Mouse (Mus musculus) midbrain, embryonic 12.5 days (tissue): Measurements from ENCODE around the gene Nsdhl. TPM values are rescaled to one million over a fixed set of nuclear protein-coding genes. Genes with fewer than 3 reads are reported as not detected.

Source experiments
- ATAC-seq: fragments of 200-750 bp; cut with Nextera tagmentation; 2 replicates; pipeline ENCODE4 v1.8.0; 2017; ENCODE audit warnings: low read depth, moderate TSS enrichment, moderate library complexity; ENCODE audit not compliant: low FRiP score
- H3K27ac ChIP-seq: fragments of 300-500 bp; sonication (generic); replicated peaks from 2 replicates; pipeline ENCODE4 v1.5.1; 2016; ENCODE audit warnings: mild to moderate bottlenecking
- H3K27me3 ChIP-seq: fragments of 300-500 bp; sonication (generic); 2 replicates; pipeline ENCODE4 v1.6.1; 2016; ENCODE audit warnings: mild to moderate bottlenecking
- H3K36me3 ChIP-seq: fragments of 300-500 bp; sonication (generic); 2 replicates; pipeline ENCODE4 v1.6.1; 2016
- H3K4me1 ChIP-seq: fragments of 300-500 bp; sonication (generic); 2 replicates; pipeline ENCODE4 v1.6.1; 2016
- H3K4me2 ChIP-seq: fragments of 300-500 bp; sonication (generic); replicated peaks from 2 replicates; pipeline ENCODE4 v1.6.1; 2016; ENCODE audit warnings: mild to moderate bottlenecking, moderate library complexity
- H3K4me3 ChIP-seq: fragments of 300-500 bp; sonication (generic); 2 replicates; pipeline ENCODE4 v1.5.1; 2016; ENCODE audit warnings: mild to moderate bottlenecking
- H3K9ac ChIP-seq: fragments of 300-500 bp; sonication (generic); replicated peaks from 2 replicates; pipeline ENCODE4 v1.6.1; 2016; ENCODE audit warnings: mild to moderate bottlenecking, moderate library complexity
- H3K9me3 ChIP-seq: fragments of 300-500 bp; sonication (generic); 2 replicates; pipeline ENCODE4 v1.6.1; 2016; ENCODE audit warnings: mild to moderate bottlenecking
- WGBS: fragments of 180-500 bp; shearing (Covaris S2); methylation state at CpG from one replicate; pipeline ENCODE4 v1.1.7; 2016; 5-methylcytosine and 5-hydroxymethylcytosine counted together
- polyA plus RNA-seq: library from polyadenylated mRNA; unstranded; fragments of >200 nt; fragmentation: Nextera tagmentation; extraction: Ambion mirVana; gene quantifications from 2 replicates; pipeline ENCODE4 v1.2.1, GENCODE M21; 2016

The Nsdhl gene
- polyA plus RNA-seq, 1 experiment from 2014 or later, result 38.5 TPM

GRCm38 (mm10) chrX:72961511-72961910, 43.2 kb downstream of the Nsdhl start:
- WGBS, result 68% methylated on average over 3 of the region's 3 CpGs
- no peak overlapping the region for H3K9ac ChIP-seq
- no peaks in the 10 kb centered on the region for H3K27me3 ChIP-seq
- no peak for ATAC-seq
- H3K27ac ChIP-seq, result no peak overlapping the region
- no peak overlapping the region for H3K4me3 ChIP-seq
- H3K4me2 ChIP-seq, result no peak overlapping the region
- no peaks in the 10 kb centered on the region for H3K4me1 ChIP-seq
- H3K9me3 ChIP-seq, result no peaks in the 10 kb centered on the region
- H3K36me3 ChIP-seq, result peaks cover 18% of the 10 kb centered on the region

- Histone ChIP-seq H3K27me3 (no peaks in the 10 kb centered on the region), H3K4me2 (no peak overlapping the region), H3K9me3 (no peaks in the 10 kb centered on the region), H3K4me3 (no peak overlapping the region), H3K9ac (no peak overlapping the region), H3K27ac (no peak overlapping the region), H3K36me3 (peaks cover 11% of the 10 kb centered on the region), H3K4me1 (no peaks in the 10 kb centered on the region)
- no peak for ATAC-seq
- 79% methylated on average over 3 of the region's 3 CpGs for WGBS
These were observed 44.4 kb downstream of the Nsdhl start for GRCm38 (mm10) chrX:72962743-72963142.

DNA sequence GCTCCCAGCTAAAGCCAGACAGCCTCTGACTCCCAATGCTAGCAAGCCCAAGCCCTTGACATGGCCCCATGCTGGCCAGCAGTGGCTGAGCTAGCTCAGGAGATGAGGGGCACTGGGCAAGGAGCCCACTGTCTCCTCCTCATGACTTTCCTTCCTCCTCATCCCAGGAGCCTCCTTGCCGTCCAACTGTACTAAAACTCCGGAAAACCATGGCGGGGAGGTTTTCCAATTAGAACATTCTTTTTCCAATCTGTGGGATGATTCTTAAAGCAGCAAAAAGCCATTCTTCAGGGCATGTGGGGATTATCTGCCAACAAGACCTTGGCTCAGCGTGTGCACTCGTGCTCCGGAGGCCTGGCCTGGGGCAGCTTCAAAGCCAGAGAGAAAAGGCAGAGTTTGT, 64.5 kb downstream of the Nsdhl start:
- WGBS, result 48% methylated on average over 6 of the region's 6 CpGs
- H3K27me3 ChIP-seq, result peaks cover 21% of the 10 kb centered on the region
- H3K9ac ChIP-seq, result no peak overlapping the region
- H3K9me3 ChIP-seq, result no peaks in the 10 kb centered on the region
- H3K4me1 ChIP-seq, result no peaks in the 10 kb centered on the region
- H3K36me3 ChIP-seq, result no peaks in the 10 kb centered on the region
- H3K27ac ChIP-seq, result no peak overlapping the region
- no peak overlapping the region for H3K4me2 ChIP-seq
- no peak for ATAC-seq
- H3K4me3 ChIP-seq, result no peak overlapping the region

DNA sequence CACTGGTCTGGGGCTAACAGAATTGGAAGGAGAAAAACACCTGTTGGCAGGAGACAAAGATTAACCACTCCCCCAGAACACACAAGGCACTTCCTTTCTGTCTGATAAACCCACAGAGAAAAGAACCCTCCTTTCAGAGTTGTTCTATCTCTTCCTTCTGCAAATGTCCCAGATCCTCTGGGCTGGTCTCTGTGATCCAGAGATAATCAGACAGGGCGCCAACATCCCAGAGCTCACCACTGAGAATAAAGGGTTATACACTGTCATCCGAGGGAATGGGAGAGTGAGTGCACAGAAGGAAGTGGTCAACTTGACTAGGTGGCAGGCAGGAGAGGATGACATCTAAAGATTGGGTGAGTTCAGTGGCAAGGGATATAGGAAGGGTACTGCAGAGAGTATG, 67.2 kb downstream of the Nsdhl start:
- no peak overlapping the region for H3K4me2 ChIP-seq
- no peaks in the 10 kb centered on the region for H3K36me3 ChIP-seq
- H3K27ac ChIP-seq, result no peak overlapping the region
- H3K4me3 ChIP-seq, result no peak overlapping the region
- no peaks in the 10 kb centered on the region for H3K9me3 ChIP-seq
- no peak for ATAC-seq
- peaks cover 25% of the 10 kb centered on the region for H3K27me3 ChIP-seq
- no peak overlapping the region for H3K9ac ChIP-seq
- WGBS, result 83% methylated on average over 2 of the region's 2 CpGs
- no peaks in the 10 kb centered on the region for H3K4me1 ChIP-seq

DNA sequence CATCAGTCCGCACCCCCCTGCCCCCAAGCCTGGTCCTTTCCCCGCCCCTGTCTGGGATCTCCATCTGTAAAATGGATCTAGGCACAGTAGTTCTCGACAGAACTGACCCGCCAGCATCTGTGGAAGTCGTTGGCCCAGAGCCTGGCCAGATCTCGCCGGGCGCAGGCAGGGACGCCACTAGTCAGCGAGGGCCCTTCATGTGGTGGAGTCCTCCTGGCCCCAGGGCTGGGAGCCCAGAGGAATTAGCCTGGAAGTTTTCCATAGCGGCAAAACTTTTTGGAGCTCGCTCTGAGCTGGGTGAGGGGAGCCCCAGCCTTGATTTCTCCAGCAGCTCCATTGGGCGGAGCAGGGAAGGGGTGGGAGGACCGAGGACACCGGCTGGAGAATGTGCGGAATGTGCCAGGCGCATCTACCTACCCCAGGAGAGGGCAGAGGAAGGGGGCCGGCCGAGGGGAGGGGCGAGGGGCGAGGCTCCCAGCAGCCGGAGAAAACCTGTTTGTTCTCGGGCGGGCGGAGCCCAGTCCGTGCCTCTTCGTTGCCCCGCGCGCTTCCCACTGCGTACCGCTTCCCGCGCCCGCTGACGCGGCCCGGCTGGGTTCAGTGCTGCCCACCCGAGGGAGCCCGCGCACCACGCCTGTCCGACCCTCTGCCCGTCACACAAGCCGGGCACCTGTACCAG, 68.6 kb downstream of the Nsdhl start, which contains the start of gene Zfp185:
Gene Zfp185 (plus strand): TSS at position 499 of the 679 bp plus-strand sequence.
- 20% methylated on average over 35 of the region's 45 CpGs for WGBS
- peak; percentile 79 for ATAC-seq
- no peaks in the 10 kb centered on the region for H3K36me3 ChIP-seq
- H3K27me3 ChIP-seq, result peaks cover 25% of the 10 kb centered on the region
- H3K4me1 ChIP-seq, result no peaks in the 10 kb centered on the region
- H3K4me3 ChIP-seq, result peak within 1 kb of the TSS; percentile 37
- no peak within 1 kb of the TSS for H3K27ac ChIP-seq
- no peaks in the 10 kb centered on the region for H3K9me3 ChIP-seq
- H3K4me2 ChIP-seq, result peak within 1 kb of the TSS; percentile 56
- H3K9ac ChIP-seq, result no peak within 1 kb of the TSS

DNA sequence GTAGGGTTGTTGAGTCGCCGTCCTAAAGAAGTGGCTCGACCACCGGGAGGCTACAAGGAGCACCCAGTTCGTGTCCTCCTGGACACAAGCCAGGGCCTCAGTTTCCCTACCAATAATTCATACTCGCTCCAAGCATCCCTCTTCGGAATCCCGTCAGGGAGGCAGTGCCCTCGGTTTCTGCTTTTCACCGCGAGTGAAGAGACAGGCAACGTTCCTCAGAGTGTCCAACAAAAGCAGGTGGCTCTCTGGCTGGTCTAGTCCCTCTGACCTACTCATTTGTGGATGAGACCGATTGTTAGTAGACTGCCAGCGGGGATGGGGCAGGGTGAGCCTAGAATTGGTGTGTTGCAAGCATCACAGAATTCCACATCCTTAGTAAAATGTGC, 69.2 kb downstream of the Nsdhl start:
- Histone ChIP-seq H3K36me3 (no peaks in the 10 kb centered on the region), H3K4me3 (peak overlapping the region; percentile 37), H3K4me2 (peak overlapping the region; percentile 56), H3K27ac (no peak overlapping the region), H3K4me1 (no peaks in the 10 kb centered on the region), H3K9me3 (no peaks in the 10 kb centered on the region), H3K9ac (no peak overlapping the region), H3K27me3 (peaks cover 25% of the 10 kb centered on the region)
- 32% methylated on average over 13 of the region's 14 CpGs for WGBS
- ATAC-seq, result no peak

DNA sequence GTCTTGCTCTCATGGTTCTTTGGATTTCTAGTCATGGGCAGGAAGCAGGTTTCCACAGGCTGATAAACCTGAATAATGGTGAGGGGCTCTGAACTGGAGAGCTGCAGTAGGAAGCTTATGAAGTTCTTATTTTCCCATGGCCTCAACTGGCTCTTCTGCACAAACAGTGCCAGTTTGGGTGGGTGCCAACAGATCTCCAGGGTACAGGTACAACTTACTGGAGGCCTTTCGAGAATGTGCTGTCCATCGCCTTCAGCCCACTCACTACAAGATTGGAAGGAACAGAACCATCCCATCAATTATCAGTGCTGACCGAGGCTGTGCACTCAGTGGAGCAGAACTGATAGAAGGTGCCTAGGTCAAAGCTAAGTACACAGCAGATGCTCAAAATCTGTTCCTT, 70.1 kb downstream of the Nsdhl start:
- Histone ChIP-seq H3K4me3 (no peak overlapping the region), H3K4me1 (no peaks in the 10 kb centered on the region)
- WGBS, result 87% methylated on average over 3 of the region's 3 CpGs

DNA sequence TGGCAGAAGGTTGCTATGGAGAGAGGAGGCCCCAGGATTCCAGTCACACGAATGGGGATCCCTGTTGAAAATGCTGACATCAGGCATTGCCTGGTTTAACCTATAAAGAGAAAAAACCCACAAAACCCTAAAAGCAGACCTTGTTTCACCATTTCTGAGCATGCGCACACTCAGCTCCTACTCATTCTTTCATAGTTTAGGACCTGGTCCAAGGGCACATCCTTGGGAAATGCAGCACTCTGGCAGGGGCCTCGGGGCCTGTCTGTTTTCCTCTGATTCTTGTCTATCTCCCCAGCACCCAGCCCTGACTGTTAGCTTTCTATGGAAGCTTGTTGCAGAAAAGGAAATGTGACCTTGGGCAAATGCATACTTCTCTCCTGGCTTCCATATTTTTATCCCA, 72.2 kb downstream of the Nsdhl start:
- no peak overlapping the region for H3K27ac ChIP-seq
- no peak for ATAC-seq
- H3K36me3 ChIP-seq, result no peaks in the 10 kb centered on the region
- no peaks in the 10 kb centered on the region for H3K4me1 ChIP-seq
- H3K9me3 ChIP-seq, result no peaks in the 10 kb centered on the region
- H3K27me3 ChIP-seq, result peaks cover 24% of the 10 kb centered on the region
- no peak overlapping the region for H3K4me2 ChIP-seq
- 71% methylated on average over 3 of the region's 3 CpGs for WGBS
- H3K9ac ChIP-seq, result no peak overlapping the region
- H3K4me3 ChIP-seq, result no peak overlapping the region

More for the DNA sequence above, 70.1 kb downstream of the Nsdhl start:
- Histone ChIP-seq H3K4me2 (no peak overlapping the region), H3K36me3 (no peaks in the 10 kb centered on the region), H3K27ac (no peak overlapping the region), H3K27me3 (peaks cover 25% of the 10 kb centered on the region), H3K9me3 (no peaks in the 10 kb centered on the region), H3K9ac (no peak overlapping the region)
- ATAC-seq, result no peak

DNA sequence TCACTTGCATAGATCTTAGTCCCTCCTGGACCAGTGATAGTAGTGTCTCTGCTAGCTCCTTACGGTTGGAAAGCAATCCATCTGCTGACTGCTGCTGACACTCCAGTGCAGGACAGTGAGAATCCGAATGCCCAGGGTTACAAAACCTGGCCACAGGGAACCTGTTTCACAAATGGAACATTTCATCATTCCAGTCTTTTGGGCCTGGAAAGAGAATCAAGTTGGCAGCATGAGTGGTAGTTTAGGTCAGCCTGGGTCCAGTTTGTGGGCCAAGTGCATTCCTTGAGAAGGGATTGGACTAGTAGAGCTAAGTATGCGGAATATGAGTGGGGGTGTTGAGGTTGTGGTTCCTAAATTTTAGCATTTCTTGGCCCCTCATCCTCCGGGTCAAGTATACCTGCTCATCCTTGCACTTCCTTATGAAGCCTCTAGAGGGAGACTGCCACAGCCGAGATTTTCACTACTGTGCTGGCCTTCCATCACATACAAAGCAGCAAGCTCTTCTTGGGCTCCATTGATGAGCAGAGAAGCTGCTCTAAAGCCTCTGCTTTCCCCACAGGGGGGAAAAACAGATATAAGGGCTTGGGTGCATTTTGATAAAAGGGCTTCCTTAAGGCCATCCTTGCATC, 74.0 kb downstream of the Nsdhl start:
- H3K9ac ChIP-seq, result no peak overlapping the region
- H3K4me3 ChIP-seq, result no peak overlapping the region
- no peak overlapping the region for H3K4me2 ChIP-seq
- ATAC-seq, result no peak
- H3K27me3 ChIP-seq, result peaks cover 8% of the 10 kb centered on the region; the same call in 1 of the 2 replicates
- 54% methylated on average over 5 of the region's 5 CpGs for WGBS
- H3K36me3 ChIP-seq, result no peaks in the 10 kb centered on the region
- H3K9me3 ChIP-seq, result no peaks in the 10 kb centered on the region
- H3K27ac ChIP-seq, result no peak overlapping the region
- H3K4me1 ChIP-seq, result no peaks in the 10 kb centered on the region

DNA sequence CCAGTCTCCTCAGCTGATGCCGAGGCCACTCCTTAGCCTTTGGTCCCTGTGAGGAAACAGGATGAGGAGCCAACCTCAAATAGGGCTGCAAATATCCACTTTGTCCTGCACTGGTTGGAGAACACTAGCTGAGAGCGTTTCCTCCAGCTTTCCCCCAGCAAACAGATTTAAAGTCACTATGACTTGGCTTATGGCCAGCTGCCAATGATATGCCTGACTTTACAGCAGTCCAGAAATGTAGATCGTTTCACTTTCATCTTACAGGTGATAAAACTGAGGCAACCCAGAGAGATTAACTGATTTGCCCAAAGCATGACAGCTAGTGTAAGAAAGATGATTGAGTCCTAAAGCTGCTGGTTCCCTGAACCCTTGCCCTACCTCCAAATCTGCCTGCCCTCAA, 77.2 kb downstream of the Nsdhl start:
- Histone ChIP-seq H3K4me1 (no peaks in the 10 kb centered on the region), H3K36me3 (no peaks in the 10 kb centered on the region), H3K4me2 (no peak overlapping the region), H3K27ac (no peak overlapping the region), H3K4me3 (no peak overlapping the region), H3K9ac (no peak overlapping the region), H3K9me3 (no peaks in the 10 kb centered on the region), H3K27me3 (no peaks in the 10 kb centered on the region)
- WGBS, result 81% methylated on average over 3 of the region's 3 CpGs
- ATAC-seq, result no peak

- H3K4me1 ChIP-seq, result no peaks in the 10 kb centered on the region
- no peaks in the 10 kb centered on the region for H3K36me3 ChIP-seq
- 74% methylated on average over 5 of the region's 5 CpGs for WGBS
- no peaks in the 10 kb centered on the region for H3K27me3 ChIP-seq
- H3K9me3 ChIP-seq, result no peaks in the 10 kb centered on the region
- no peak overlapping the region for H3K4me2 ChIP-seq
- no peak overlapping the region for H3K27ac ChIP-seq
- no peak overlapping the region for H3K4me3 ChIP-seq
- no peak for ATAC-seq
- no peak overlapping the region for H3K9ac ChIP-seq
These were observed 84.8 kb downstream of the Nsdhl start for GRCm38 (mm10) chrX:73003110-73003509.

DNA sequence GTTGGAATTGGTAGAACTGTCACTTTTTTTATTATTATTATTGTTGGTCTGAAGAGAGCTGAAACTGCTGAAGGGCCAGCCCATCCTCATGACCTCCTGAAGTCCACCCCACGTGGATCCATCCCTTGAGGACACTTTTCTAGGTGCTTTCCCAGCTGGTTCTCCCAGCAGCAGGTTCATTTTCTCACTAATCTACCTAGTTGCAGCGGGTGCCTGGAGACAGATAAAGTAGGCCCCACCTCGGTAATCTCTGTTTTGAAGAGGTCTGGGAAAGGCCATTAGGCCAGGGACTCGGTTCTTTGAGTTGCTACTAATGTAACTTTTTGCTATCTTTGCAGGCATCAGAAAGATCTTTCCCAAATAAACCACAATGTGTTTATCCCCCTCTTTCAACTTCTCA, 87.3 kb downstream of the Nsdhl start:
- ATAC-seq, result no peak
- H3K27me3 ChIP-seq, result no peaks in the 10 kb centered on the region
- no peak overlapping the region for H3K9ac ChIP-seq
- 65% methylated on average over 4 of the region's 4 CpGs for WGBS
- H3K9me3 ChIP-seq, result no peaks in the 10 kb centered on the region
- no peak overlapping the region for H3K4me3 ChIP-seq
- no peak overlapping the region for H3K27ac ChIP-seq
- H3K4me2 ChIP-seq, result no peak overlapping the region
- H3K36me3 ChIP-seq, result no peaks in the 10 kb centered on the region
- no peaks in the 10 kb centered on the region for H3K4me1 ChIP-seq
